15 mouse cellular contexts compared by ENCODE assay signal in genomic region chr2:11210241-11210916, GRCm38 (mm10). TPM values are rescaled to one million over a fixed set of nuclear protein-coding genes. Genes with fewer than 3 reads are reported as not detected.
DNase-seq lines count a peak whose midpoint lies in the region; ATAC-seq and TF ChIP-seq lines count a peak whose summit lies in the region.
"Had no signal": no experiment of that assay in that cellular context is flagged by ENCODE, and none has a peak within 500 bp of the region (broad histone marks: within the 10 kb centered on the region; RNA-seq: fewer than 3 reads in every experiment).

No protein-coding gene starts in this region.

- no peaks in the 10 kb centered on the region for H3K4me1 ChIP-seq in hindbrain, embryonic 16.5 days (ENCODE audit: control insufficient read depth, insufficient read depth, low read depth, low read length)
- H3K4me1 ChIP-seq in midbrain, embryonic 14.5 days (ENCODE audit: control insufficient read depth, insufficient read depth, low read length): no peaks in the 10 kb centered on the region

- 63% methylated on average over 8 of the region's 8 CpGs for WGBS in hindbrain, embryonic 16.5 days
- 66% methylated on average over 8 of the region's 8 CpGs for WGBS in midbrain, embryonic 14.5 days

- TF ChIP-seq POLR2A in brain, embryonic 14.5 days (IDR thresholded peaks at IDR 0.05; ENCODE audit: borderline replicate concordance, extremely low read depth, insufficient read depth, insufficient read length, poor library complexity, severe bottlenecking): no peak

- H3K4me2 ChIP-seq in hindbrain, embryonic 16.5 days (ENCODE audit: low read length): no peak overlapping the region
- no peak overlapping the region for H3K4me2 ChIP-seq in midbrain, embryonic 14.5 days (ENCODE audit: low read length)

- TF ChIP-seq CTCF in gastrocnemius, adult 2 months (IDR thresholded peaks at IDR 0.05): no peak
- TF ChIP-seq CTCF in brain, embryonic 14.5 days (IDR thresholded peaks at IDR 0.05; ENCODE audit: borderline replicate concordance, extremely low read depth, insufficient read depth, insufficient read length): no peak

- H3K9me3 ChIP-seq in hindbrain, embryonic 16.5 days (ENCODE audit: control insufficient read depth, low read length): no peaks in the 10 kb centered on the region
- no peaks in the 10 kb centered on the region for H3K9me3 ChIP-seq in midbrain, embryonic 14.5 days (ENCODE audit: control insufficient read depth, low read length)

- peak; percentile 37 for DNase-seq in gastrocnemius, adult 2 months
- DNase-seq in gastrocnemius, postnatal 10 days: no peak
- DNase-seq in brain, embryonic 14.5 days (ENCODE audit: low read depth): peak; percentile 57
- DNase-seq in midbrain, embryonic 14.5 days: peak; percentile 39
- DNase-seq in thymus, postnatal 10 days (ENCODE audit: low spot score in 2 of 2): no peak
- DNase-seq in T-cell, adult 2 months (ENCODE audit: low spot score): no peak
- DNase-seq in spleen, adult 18-20 months: no peak
- DNase-seq: cerebellum, adult 9-10 months; heart, adult 2 months; heart, postnatal 10 days; kidney, adult 2 months; right cerebral cortex, postnatal 14 days; thymus, postnatal 25 days had no signal

- H3K9ac ChIP-seq in hindbrain, embryonic 16.5 days (ENCODE audit: low read depth, low read length): no peak overlapping the region
- H3K9ac ChIP-seq in midbrain, embryonic 14.5 days (replicated peaks; ENCODE audit: low read length): no peak overlapping the region
- H3K9ac ChIP-seq: liver, embryonic 14.5 days had no signal

- intact Hi-C loops in gastrocnemius, adult 2 months (cut with DNase I): no loop called here

- no peaks in the 10 kb centered on the region for H3K36me3 ChIP-seq in hindbrain, embryonic 16.5 days (ENCODE audit: control insufficient read depth, insufficient read depth, low read length)
- H3K36me3 ChIP-seq in midbrain, embryonic 14.5 days (ENCODE audit: control insufficient read depth, insufficient read depth, low read length): no peaks in the 10 kb centered on the region

- ATAC-seq in hindbrain, embryonic 16.5 days: peak; percentile 51
- peak; percentile 48 for ATAC-seq in midbrain, embryonic 14.5 days (ENCODE audit: low FRiP score, low TSS enrichment)

- H3K4me3 ChIP-seq in gastrocnemius, adult 2 months: no peak overlapping the region
- no peak overlapping the region for H3K4me3 ChIP-seq in hindbrain, embryonic 16.5 days (ENCODE audit: low read length)
- H3K4me3 ChIP-seq in midbrain, embryonic 14.5 days (replicated peaks; ENCODE audit: low read depth, low read length): no peak overlapping the region
- H3K4me3 ChIP-seq: heart, adult 2 months had no signal

- H3K27me3 ChIP-seq in hindbrain, embryonic 16.5 days (replicated peaks; ENCODE audit: control insufficient read depth, insufficient read depth, low read length): no peaks in the 10 kb centered on the region
- no peaks in the 10 kb centered on the region for H3K27me3 ChIP-seq in midbrain, embryonic 14.5 days (ENCODE audit: control insufficient read depth, insufficient read depth, low read length)

- peak overlapping the region; percentile 43 for H3K27ac ChIP-seq in gastrocnemius, adult 2 months
- H3K27ac ChIP-seq in hindbrain, embryonic 16.5 days (ENCODE audit: low read depth, low read length): no peak overlapping the region
- no peak overlapping the region for H3K27ac ChIP-seq in midbrain, embryonic 14.5 days (replicated peaks; ENCODE audit: low read depth, low read length)
- H3K27ac ChIP-seq: heart, adult 2 months; liver, embryonic 14.5 days had no signal

RNA-seq across cellular contexts. Expression of gene Prkcq, which starts 38.5 kb away (rescaled TPM):
- 10 to 100 TPM; 75.5 to 85.1 TPM for total RNA-seq in gastrocnemius, adult 2 months (2021)
- 10 to 100 TPM; 48.8 to 53.9 TPM for total RNA-seq in gastrocnemius, postnatal 10 days (2021)
- 2.5 and 6.3 TPM in 2 replicates for polyA plus RNA-seq in brain, embryonic 14.5 days (2012; rRNA removed)
- polyA plus RNA-seq in hindbrain, embryonic 16.5 days (2015; fragmentation: Nextera tagmentation; extraction: Ambion mirVana): 20.1 and 20.8 TPM in 2 replicates
- 3.6 and 5.4 TPM in 2 replicates for polyA plus RNA-seq in midbrain, embryonic 14.5 days (2014; fragmentation: Nextera tagmentation; extraction: Ambion mirVana)

Comparison
In these comparisons a context has a peak if more than half of its experiments do, and no peak if none do; other contexts are left out.
1. DNase-seq: peak in gastrocnemius, adult 2 months (single experiment), brain, embryonic 14.5 days (single experiment) and midbrain, embryonic 14.5 days (single experiment); none in gastrocnemius, postnatal 10 days (single experiment), thymus, postnatal 10 days (0 of 2), T-cell, adult 2 months (single experiment) and spleen, adult 18-20 months (0 of 2).